27 mouse cellular contexts compared by ENCODE assay signal in the genomic region with DNA sequence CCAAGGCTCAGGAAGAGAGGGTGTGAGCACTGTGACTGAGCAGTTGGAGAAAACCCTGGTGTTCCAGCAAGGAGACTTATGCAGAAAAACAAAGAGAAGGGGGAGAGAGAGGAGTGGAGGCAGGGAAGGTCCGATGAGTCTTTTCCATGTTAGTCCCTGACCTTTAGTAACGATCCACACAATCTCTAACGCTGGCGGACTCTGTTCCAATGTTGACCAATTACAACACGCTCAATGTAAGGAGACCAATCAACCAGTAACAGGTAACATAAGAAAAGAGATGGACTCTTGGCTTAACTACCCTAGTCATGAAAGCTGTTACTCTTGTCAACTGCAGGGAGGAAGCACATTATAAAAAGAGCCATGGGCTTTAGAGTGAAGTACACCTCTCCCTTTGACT.
A peak's percentile ranks its signal among the peaks of the same experiment; 100 is the strongest.
DNase-seq lines count a peak whose midpoint lies in the region; ATAC-seq and TF ChIP-seq lines count a peak whose summit lies in the region.
"Had no signal": no experiment of that assay in that cellular context is flagged by ENCODE, and none has a peak within 500 bp of the region (broad histone marks: within the 10 kb centered on the region; RNA-seq: fewer than 3 reads in every experiment).

No protein-coding gene starts in this region.

- H3K27me3 ChIP-seq in lung, postnatal 0 days (replicated peaks; ENCODE audit: insufficient read depth, low read length): no peaks in the 10 kb centered on the region
- no peaks in the 10 kb centered on the region for H3K27me3 ChIP-seq in liver, embryonic 13.5 days
- H3K27me3 ChIP-seq in liver, embryonic 16.5 days (ENCODE audit: control insufficient read depth, insufficient read depth, low read depth, low read length): no peaks in the 10 kb centered on the region
- H3K27me3 ChIP-seq: embryonic facial prominence, embryonic 13.5 days; forebrain, embryonic 12.5 days; forebrain, embryonic 15.5 days; hindbrain, embryonic 12.5 days; hindbrain, embryonic 15.5 days had no signal

- no peaks in the 10 kb centered on the region for H3K9me3 ChIP-seq in lung, postnatal 0 days (ENCODE audit: low read length)
- no peaks in the 10 kb centered on the region for H3K9me3 ChIP-seq in liver, embryonic 13.5 days (replicated peaks)
- H3K9me3 ChIP-seq in liver, embryonic 16.5 days (replicated peaks; ENCODE audit: control insufficient read depth, low read length): no peaks in the 10 kb centered on the region
- H3K9me3 ChIP-seq: embryonic facial prominence, embryonic 10.5 days; embryonic facial prominence, embryonic 13.5 days; forebrain, embryonic 12.5 days; forebrain, embryonic 15.5 days; heart, embryonic 10.5 days; hindbrain, embryonic 12.5 days; hindbrain, embryonic 15.5 days had no signal

- TF ChIP-seq EP300 in lung, postnatal 0 days (IDR thresholded peaks at IDR 0.05): no peak

- H3K27ac ChIP-seq in lung, postnatal 0 days (ENCODE audit: low read length): 0 out of 2 replicates have a peak overlapping the region, but pooled peaks have one; percentile 6
- peak overlapping the region; percentile 50; the same call in 1 of the 2 replicates for H3K27ac ChIP-seq in liver, embryonic 13.5 days
- H3K27ac ChIP-seq in liver, embryonic 16.5 days (ENCODE audit: low read length): peak overlapping the region; percentile 48; the same call in 1 of the 2 replicates
- H3K27ac ChIP-seq: embryonic facial prominence, embryonic 10.5 days; embryonic facial prominence, embryonic 13.5 days; forebrain, embryonic 12.5 days; forebrain, embryonic 15.5 days; heart, adult 2 months; heart, embryonic 10.5 days; hindbrain, embryonic 12.5 days; hindbrain, embryonic 15.5 days had no signal

- WGBS in lung, postnatal 0 days: 85% methylated on average over 5 of the region's 5 CpGs
- WGBS in lung, adult 2 months: 91% methylated on average over 5 of the region's 5 CpGs
- 79% methylated on average over 5 of the region's 5 CpGs for WGBS in liver, embryonic 13.5 days (ENCODE audit: insufficient replicate concordance)
- WGBS in liver, embryonic 16.5 days (ENCODE audit: insufficient replicate concordance): 79% methylated on average over 5 of the region's 5 CpGs

- no peak for TF ChIP-seq CTCF in lung, postnatal 0 days (IDR thresholded peaks at IDR 0.05)
- TF ChIP-seq CTCF in lung, adult 2 months (IDR thresholded peaks at IDR 0.05; ENCODE audit: insufficient read depth, low read length): no peak

- H3K9ac ChIP-seq in lung, postnatal 0 days (replicated peaks; ENCODE audit: low read depth): no peak overlapping the region
- H3K9ac ChIP-seq in liver, embryonic 13.5 days: no peak overlapping the region
- H3K9ac ChIP-seq in liver, embryonic 16.5 days (ENCODE audit: low read depth, low read length): no peak overlapping the region
- H3K9ac ChIP-seq: embryonic facial prominence, embryonic 13.5 days; forebrain, embryonic 12.5 days; forebrain, embryonic 15.5 days; hindbrain, embryonic 12.5 days; hindbrain, embryonic 15.5 days had no signal

- H3K4me3 ChIP-seq in lung, postnatal 0 days (ENCODE audit: low read depth, low read length): no peak overlapping the region
- H3K4me3 ChIP-seq in lung, adult 2 months (replicated peaks; ENCODE audit: extremely low read depth, low read depth, low read length): no peak overlapping the region
- H3K4me3 ChIP-seq in liver, embryonic 13.5 days (replicated peaks): no peak overlapping the region
- no peak overlapping the region for H3K4me3 ChIP-seq in liver, embryonic 16.5 days (ENCODE audit: low read depth, low read length)
- H3K4me3 ChIP-seq: embryonic facial prominence, embryonic 10.5 days; embryonic facial prominence, embryonic 13.5 days; erythroblast, embryonic 14.5 days; forebrain, embryonic 12.5 days; forebrain, embryonic 15.5 days; heart, adult 2 months; heart, embryonic 10.5 days; hindbrain, embryonic 12.5 days; hindbrain, embryonic 15.5 days had no signal

- peak; percentile 21 for DNase-seq in adrenal gland, adult 2 months
- no peak for DNase-seq in adrenal gland, postnatal 4 days (ENCODE audit: low spot score in 2 of 2)
- DNase-seq in lung, postnatal 0 days (ENCODE audit: low spot score): no peak
- DNase-seq in lung, adult 2 months: no peak
- DNase-seq in liver, embryonic 13.5 days: no peak
- DNase-seq in layer of hippocampus, postnatal 36 days: no peak
- DNase-seq in ovary, postnatal 14 days (ENCODE audit: low spot score): no peak
- DNase-seq: adrenal gland, postnatal 10 days; adrenal gland, postnatal 36 days; cerebellum, adult 11 months; cerebellum, adult 2 months; cerebellum, postnatal 10 days; cerebellum, postnatal 36 days; embryo, embryonic 11 days; gastrocnemius, postnatal 10 days; gastrocnemius, postnatal 36 days; heart, adult 2 months had no signal

- ATAC-seq in lung, postnatal 0 days: no peak
- ATAC-seq in liver, embryonic 13.5 days (ENCODE audit: low read depth): peak; percentile 36; the same call in 1 of the 2 replicates
- peak; percentile 72 for ATAC-seq in liver, embryonic 16.5 days (ENCODE audit: low read depth)
- ATAC-seq: activated CD4-positive, CD25-positive, alpha-beta regulatory T cell, adult 4 months; forebrain, embryonic 15.5 days had no signal

- peaks cover 10% of the 10 kb centered on the region; the same call in 1 of the 2 replicates for H3K4me1 ChIP-seq in lung, postnatal 0 days (ENCODE audit: insufficient read depth, low read depth, low read length)
- peaks cover 2% of the 10 kb centered on the region; the same call in 1 of the 2 replicates for H3K4me1 ChIP-seq in lung, adult 2 months (ENCODE audit: control insufficient read depth, insufficient read depth, low read length)
- H3K4me1 ChIP-seq in liver, embryonic 13.5 days (replicated peaks): peaks cover 6% of the 10 kb centered on the region; the same call in 1 of the 2 replicates
- no peaks in the 10 kb centered on the region for H3K4me1 ChIP-seq in liver, embryonic 16.5 days (ENCODE audit: control insufficient read depth, low read depth, low read length)
- H3K4me1 ChIP-seq: embryonic facial prominence, embryonic 13.5 days; forebrain, embryonic 15.5 days; hindbrain, embryonic 12.5 days; hindbrain, embryonic 15.5 days had no signal

- no peaks in the 10 kb centered on the region for H3K36me3 ChIP-seq in lung, postnatal 0 days (ENCODE audit: insufficient read depth, low read length)
- H3K36me3 ChIP-seq in liver, embryonic 13.5 days: peaks cover 20% of the 10 kb centered on the region
- no peaks in the 10 kb centered on the region; the same call in 1 of the 2 replicates for H3K36me3 ChIP-seq in liver, embryonic 16.5 days (ENCODE audit: control insufficient read depth, insufficient read depth)

- no peak for TF ChIP-seq POLR2A in lung, adult 2 months (IDR thresholded peaks at IDR 0.05; ENCODE audit: borderline replicate concordance, extremely low read depth, low read depth, low read length)

- H3K4me2 ChIP-seq in lung, postnatal 0 days (replicated peaks; ENCODE audit: low read depth, low read length): no peak overlapping the region
- H3K4me2 ChIP-seq in liver, embryonic 13.5 days: no peak overlapping the region
- H3K4me2 ChIP-seq in liver, embryonic 16.5 days (ENCODE audit: low read depth, low read length): no peak overlapping the region; the same call in 1 of the 2 replicates
- H3K4me2 ChIP-seq: embryonic facial prominence, embryonic 13.5 days; forebrain, embryonic 12.5 days; forebrain, embryonic 15.5 days; hindbrain, embryonic 12.5 days; hindbrain, embryonic 15.5 days had no signal
